Mouse (Mus musculus) neutrophil, adult 65 days (primary cell): ENCODE data around the gene Kif3c. TPM values are rescaled to one million over a fixed set of nuclear protein-coding genes. Genes with fewer than 3 reads are reported as not detected.

Experiments
- total RNA-seq: library from RNA; stranded (reverse); gene quantifications from 2 replicates; pipeline ENCODE4 v1.2.4, GENCODE M21; 2023

Kif3c gene
- total RNA-seq, result 0.88 and 1.4 TPM in 2 replicates

GRCm38 (mm10) chr12:3364508-3365448, at the start of gene Kif3c:
Kif3c (plus strand) TSS chr12:3365132.

DNA sequence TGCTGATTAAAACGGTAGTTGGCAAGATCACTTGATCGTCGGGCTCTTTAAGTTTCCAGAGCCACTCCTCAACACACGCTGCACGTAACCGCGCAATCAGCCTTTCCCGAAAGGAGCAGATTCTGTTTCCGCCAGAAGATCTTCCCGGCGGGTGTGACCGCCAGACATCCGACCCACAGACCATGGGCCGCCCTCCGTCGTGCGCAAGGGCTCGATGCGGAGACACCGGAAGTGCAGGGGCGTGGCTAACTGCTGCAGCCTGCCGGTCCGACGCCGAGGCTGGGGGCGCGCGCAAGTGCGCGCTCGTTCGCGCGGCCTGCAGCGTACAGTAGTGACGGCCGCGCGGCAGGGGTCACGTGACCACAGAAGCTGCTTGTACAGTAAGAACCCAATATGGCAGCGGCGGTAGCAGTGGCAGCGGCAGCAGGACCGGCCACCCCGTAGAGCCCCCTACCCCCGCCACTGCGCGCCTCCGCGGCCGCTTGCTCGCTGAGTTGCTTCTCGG, 61.6 kb downstream of the Kif3c start, which contains the start of gene Asxl2:
Gene Asxl2 (plus strand): TSS at position 328 of the 505 bp plus-strand sequence.

Other genes starting within 250 kb of the Kif3c start
- 35.1 and 37.6 TPM in 2 replicates for gene Rab10, start 55.2 kb upstream of the Kif3c start, total RNA-seq
- 28.6 and 30.1 TPM in 2 replicates for gene Asxl2, start 61.7 kb downstream of the Kif3c start, total RNA-seq
- 10.1 and 14.0 TPM in 2 replicates for gene Dtnb, start 207.2 kb downstream of the Kif3c start, total RNA-seq